Mouse (Mus musculus) frontal cortex, postnatal 14 days (tissue): Measurements from ENCODE around the gene Itgb3.
"Not testable (repeated sequence)": the region's sequence is repeated elsewhere in the genome, so short reads cannot be mapped to it uniquely, and the experiment has no call there.

Source experiments
- DNase-seq, 2 experiments: peaks; one replicate each; pipeline ENCODE4 v3.0.0; 2022; ENCODE audit warnings: low spot score in 2 of 2

Gene Itgb3

GRCm38 (mm10) chr11:104607491-104608245 lies at the start of gene Itgb3:
Gene Itgb3, plus strand, starts transcription at chr11:104608000.
- peak in 1 of 2 experiments; percentile 44 for DNase-seq

GRCm38 (mm10) chr11:104558065-104558464 lies 49.7 kb upstream of the Itgb3 start:
- no peak for DNase-seq

- DNase-seq, result no peak
These were observed 49.0 kb upstream of the Itgb3 start for GRCm38 (mm10) chr11:104558651-104559403.

- no peak for DNase-seq
These were observed 46.8 kb upstream of the Itgb3 start for GRCm38 (mm10) chr11:104560971-104561370.

- DNase-seq, result no peak
These were observed 44.3 kb upstream of the Itgb3 start for GRCm38 (mm10) chr11:104563496-104563895.

- DNase-seq, result no peak
These were observed 42.6 kb upstream of the Itgb3 start for GRCm38 (mm10) chr11:104565172-104565571.

GRCm38 (mm10) chr11:104566097-104566496 lies 41.7 kb upstream of the Itgb3 start:
- no peak for DNase-seq

- DNase-seq, result no peak
These were observed 41.0 kb upstream of the Itgb3 start for GRCm38 (mm10) chr11:104566796-104567195.

- DNase-seq, result no peak
These were observed 40.1 kb upstream of the Itgb3 start for GRCm38 (mm10) chr11:104567736-104568135.

GRCm38 (mm10) chr11:104568326-104568725 lies 39.5 kb upstream of the Itgb3 start:
- no peak for DNase-seq

GRCm38 (mm10) chr11:104570515-104570914 lies 37.3 kb upstream of the Itgb3 start:
- not testable (repeated sequence) for DNase-seq

GRCm38 (mm10) chr11:104571373-104571772 lies 36.4 kb upstream of the Itgb3 start:
- DNase-seq, result not testable (repeated sequence)

GRCm38 (mm10) chr11:104572091-104572490 lies 35.7 kb upstream of the Itgb3 start:
- no peak for DNase-seq

- no peak for DNase-seq
These were observed 35.2 kb upstream of the Itgb3 start for GRCm38 (mm10) chr11:104572566-104572965.

- no peak for DNase-seq
These were observed 30.8 kb upstream of the Itgb3 start for GRCm38 (mm10) chr11:104576772-104577612.

GRCm38 (mm10) chr11:104578074-104578473 lies 29.7 kb upstream of the Itgb3 start:
- DNase-seq, result no peak

GRCm38 (mm10) chr11:104579084-104579483 lies 28.7 kb upstream of the Itgb3 start:
- no peak for DNase-seq

- no peak for DNase-seq
These were observed 28.2 kb upstream of the Itgb3 start for GRCm38 (mm10) chr11:104579575-104579974.

GRCm38 (mm10) chr11:104580091-104580490 lies 27.7 kb upstream of the Itgb3 start:
- DNase-seq, result no peak

- no peak for DNase-seq
These were observed 27.2 kb upstream of the Itgb3 start for GRCm38 (mm10) chr11:104580606-104581005.

- DNase-seq, result no peak
These were observed 26.1 kb upstream of the Itgb3 start for GRCm38 (mm10) chr11:104581446-104582307.
